Mouse (Mus musculus): ENCODE measurements around the gene Dgcr6. TPM values are rescaled to one million over a fixed set of nuclear protein-coding genes. Genes with fewer than 3 reads are reported as not detected.

Dgcr6 gene
- total and polyA plus RNA-seq, 2 experiments from 2014 or later = 23.0 to 83.5 TPM

- DNase-seq (ENCODE audit: low spot score) = no peak
- WGBS = 51% methylated on average over 3 of the region's 3 CpGs
- ATAC-seq (ENCODE audit: insufficient read depth, low read depth) = no peak
- H3K27ac ChIP-seq (ENCODE audit: low read depth) = peak overlapping the region; percentile 9; the same call in 1 of the 2 replicates
- TF ChIP-seq EP300 (IDR thresholded peaks at IDR 0.05; ENCODE audit: low read depth) = no peak
- TF ChIP-seq CTCF (IDR thresholded peaks at IDR 0.05; ENCODE audit: low read depth) = no peak
- H3K4me1 ChIP-seq (ENCODE audit: control insufficient read depth, insufficient read depth) = no peaks in the 10 kb centered on the region
- H3K4me3 ChIP-seq (ENCODE audit: low read depth, low read length) = no peak overlapping the region
- no peaks in the 10 kb centered on the region for H3K27me3 ChIP-seq (ENCODE audit: control insufficient read depth, insufficient read depth, low read length)
- H3K9me3 ChIP-seq (replicated peaks; ENCODE audit: control insufficient read depth, low read length) = no peaks in the 10 kb centered on the region
- H3K36me3 ChIP-seq (replicated peaks; ENCODE audit: control insufficient read depth, insufficient read depth, low read length) = peaks cover 12% of the 10 kb centered on the region
- H3K9ac ChIP-seq (replicated peaks; ENCODE audit: low read depth, low read length) = no peak overlapping the region
- H3K4me2 ChIP-seq (ENCODE audit: low read depth, low read length) = no peak overlapping the region
These were observed 22.5 kb downstream of the Dgcr6 start for GRCm38 (mm10) chr16:18075201-18075600.

- WGBS = 79% methylated on average over 5 of the region's 5 CpGs
- no peak overlapping the region for H3K27ac ChIP-seq (ENCODE audit: low read depth)
- no peak overlapping the region for H3K9ac ChIP-seq (replicated peaks; ENCODE audit: low read depth, low read length)
- TF ChIP-seq CTCF (IDR thresholded peaks at IDR 0.05; ENCODE audit: low read depth) = no peak
- TF ChIP-seq EP300 (IDR thresholded peaks at IDR 0.05; ENCODE audit: low read depth) = no peak
- H3K9me3 ChIP-seq (replicated peaks; ENCODE audit: control insufficient read depth, low read length) = no peaks in the 10 kb centered on the region
- no peaks in the 10 kb centered on the region for H3K36me3 ChIP-seq (replicated peaks; ENCODE audit: control insufficient read depth, insufficient read depth, low read length)
- no peaks in the 10 kb centered on the region for H3K4me1 ChIP-seq (ENCODE audit: control insufficient read depth, insufficient read depth)
- no peaks in the 10 kb centered on the region for H3K27me3 ChIP-seq (ENCODE audit: control insufficient read depth, insufficient read depth, low read length)
- no peak overlapping the region for H3K4me2 ChIP-seq (ENCODE audit: low read depth, low read length)
- no peak for ATAC-seq (ENCODE audit: insufficient read depth, low read depth)
- no peak for DNase-seq (ENCODE audit: low spot score)
- no peak overlapping the region for H3K4me3 ChIP-seq (ENCODE audit: low read depth, low read length)
These were observed 25.8 kb downstream of the Dgcr6 start for GRCm38 (mm10) chr16:18078314-18079015.

DNA sequence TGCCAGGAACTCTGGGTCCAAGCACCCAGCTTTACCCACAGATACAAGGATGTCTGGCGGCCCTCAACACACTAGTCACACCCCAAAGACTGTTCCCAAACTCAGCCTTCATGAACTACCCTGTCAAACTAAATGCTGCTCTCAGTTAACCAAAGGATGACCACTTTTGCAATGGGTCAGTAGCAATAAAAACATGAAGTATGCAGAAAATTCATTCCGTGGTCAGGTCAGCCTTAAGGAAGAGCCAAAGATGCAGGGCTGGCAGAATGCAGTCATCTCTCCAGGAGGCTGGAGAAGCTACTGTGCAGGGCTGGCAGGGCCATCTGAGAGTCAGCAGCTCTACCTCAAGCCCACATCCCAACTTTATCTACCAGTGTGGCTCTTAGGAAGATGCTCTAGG is 26.6 kb downstream of the Dgcr6 start:
- no peak overlapping the region for H3K4me2 ChIP-seq (ENCODE audit: low read depth, low read length)

GRCm38 (mm10) chr16:18080171-18080570 is 27.5 kb downstream of the Dgcr6 start:
- H3K9me3 ChIP-seq (replicated peaks; ENCODE audit: control insufficient read depth, low read length) = no peaks in the 10 kb centered on the region
- no peak overlapping the region for H3K4me3 ChIP-seq (ENCODE audit: low read depth, low read length)
- no peaks in the 10 kb centered on the region for H3K36me3 ChIP-seq (replicated peaks; ENCODE audit: control insufficient read depth, insufficient read depth, low read length)
- H3K4me2 ChIP-seq (ENCODE audit: low read depth, low read length) = no peak overlapping the region
- no peak overlapping the region for H3K27ac ChIP-seq (ENCODE audit: low read depth)
- no peak for TF ChIP-seq CTCF (IDR thresholded peaks at IDR 0.05; ENCODE audit: low read depth)
- no peak for TF ChIP-seq EP300 (IDR thresholded peaks at IDR 0.05; ENCODE audit: low read depth)
- no peaks in the 10 kb centered on the region for H3K27me3 ChIP-seq (ENCODE audit: control insufficient read depth, insufficient read depth, low read length)
- ATAC-seq (ENCODE audit: insufficient read depth, low read depth) (no peak), DNase-seq (ENCODE audit: low spot score) (no peak)
- WGBS = 77% methylated on average over 7 of the region's 7 CpGs
- H3K4me1 ChIP-seq (ENCODE audit: control insufficient read depth, insufficient read depth) = no peaks in the 10 kb centered on the region
- no peak overlapping the region for H3K9ac ChIP-seq (replicated peaks; ENCODE audit: low read depth, low read length)

More for the DNA sequence above, 26.6 kb downstream of the Dgcr6 start:
- ATAC-seq (ENCODE audit: insufficient read depth, low read depth) (no peak), DNase-seq (ENCODE audit: low spot score) (no peak)
- Histone ChIP-seq H3K4me3 (ENCODE audit: low read depth, low read length) (no peak overlapping the region), H3K27ac (ENCODE audit: low read depth) (no peak overlapping the region), H3K9me3 (replicated peaks; ENCODE audit: control insufficient read depth, low read length) (no peaks in the 10 kb centered on the region), H3K27me3 (ENCODE audit: control insufficient read depth, insufficient read depth, low read length) (no peaks in the 10 kb centered on the region), H3K4me1 (ENCODE audit: control insufficient read depth, insufficient read depth) (no peaks in the 10 kb centered on the region), H3K36me3 (replicated peaks; ENCODE audit: control insufficient read depth, insufficient read depth, low read length) (no peaks in the 10 kb centered on the region), H3K9ac (replicated peaks; ENCODE audit: low read depth, low read length) (no peak overlapping the region)
- TF ChIP-seq EP300 (IDR thresholded peaks at IDR 0.05; ENCODE audit: low read depth) = no peak
- TF ChIP-seq CTCF (IDR thresholded peaks at IDR 0.05; ENCODE audit: low read depth) = no peak
- WGBS = 82% methylated on average over 2 of the region's 2 CpGs

DNA sequence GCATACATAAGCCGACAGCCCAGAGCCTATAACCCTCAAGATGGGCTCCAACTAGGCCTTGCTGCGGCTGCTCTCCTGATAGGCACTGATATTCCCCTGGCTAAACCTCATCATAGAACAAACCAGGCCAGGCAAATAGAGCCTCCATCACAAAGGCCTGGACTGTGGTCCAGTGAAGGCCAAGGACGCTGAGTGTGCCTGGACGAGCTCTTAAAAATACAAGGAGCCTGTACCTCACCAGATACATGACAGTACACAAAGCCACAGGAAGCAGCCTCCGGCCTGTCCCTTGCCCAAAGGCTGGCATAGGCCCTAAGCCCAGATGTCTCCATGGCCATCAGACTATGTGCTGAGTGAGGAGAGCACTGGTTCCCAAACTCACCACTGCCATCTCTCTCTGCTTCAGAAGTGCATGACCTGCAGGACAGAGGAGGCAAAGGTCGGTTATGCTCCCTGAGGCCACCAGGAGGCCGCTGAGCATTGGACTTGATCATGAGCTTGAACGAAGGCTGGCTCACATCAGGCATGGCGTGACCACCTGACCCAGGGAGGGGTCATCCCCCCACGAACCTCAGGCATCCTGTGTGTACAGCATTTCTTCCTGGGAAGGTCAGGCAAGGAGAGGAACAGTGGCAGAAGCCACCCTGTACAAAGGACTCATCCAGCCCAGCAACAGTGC is 28.6 kb downstream of the Dgcr6 start:
- H3K9me3 ChIP-seq (replicated peaks; ENCODE audit: control insufficient read depth, low read length) = no peaks in the 10 kb centered on the region
- H3K27ac ChIP-seq (ENCODE audit: low read depth) = no peak overlapping the region
- H3K9ac ChIP-seq (replicated peaks; ENCODE audit: low read depth, low read length) = no peak overlapping the region
- H3K27me3 ChIP-seq (ENCODE audit: control insufficient read depth, insufficient read depth, low read length) = no peaks in the 10 kb centered on the region
- H3K4me2 ChIP-seq (ENCODE audit: low read depth, low read length) = no peak overlapping the region
- H3K4me1 ChIP-seq (ENCODE audit: control insufficient read depth, insufficient read depth) = no peaks in the 10 kb centered on the region
- DNase-seq (ENCODE audit: low spot score) (no peak), ATAC-seq (ENCODE audit: insufficient read depth, low read depth) (no peak)
- TF ChIP-seq CTCF (IDR thresholded peaks at IDR 0.05; ENCODE audit: low read depth) (no peak), EP300 (IDR thresholded peaks at IDR 0.05; ENCODE audit: low read depth) (no peak)
- no peak overlapping the region for H3K4me3 ChIP-seq (ENCODE audit: low read depth, low read length)
- WGBS = 75% methylated on average over 10 of the region's 10 CpGs
- H3K36me3 ChIP-seq (replicated peaks; ENCODE audit: control insufficient read depth, insufficient read depth, low read length) = no peaks in the 10 kb centered on the region

Data from heart, postnatal 0 days (tissue).